Mouse (Mus musculus) lung, postnatal 0 days (tissue): ENCODE measurements at regions not wholly inside any gene's neighbourhood (a gene's known extent, or its start where the extent isn't known, plus 50 kb on each side); places are given as distances from the start of the nearest gene placed in this dataset.

Source experiments
- CTCF ChIP-seq: IDR thresholded peaks from 2 replicates; pipeline ENCODE4 v1.5.1; 2016; ENCODE audit warnings: antibody characterized with exemption, mild to moderate bottlenecking
- EP300 ChIP-seq: IDR thresholded peaks from 2 replicates; pipeline ENCODE4 v1.6.1; 2016; ENCODE audit warnings: antibody characterized with exemption, mild to moderate bottlenecking, control low read depth

DNA sequence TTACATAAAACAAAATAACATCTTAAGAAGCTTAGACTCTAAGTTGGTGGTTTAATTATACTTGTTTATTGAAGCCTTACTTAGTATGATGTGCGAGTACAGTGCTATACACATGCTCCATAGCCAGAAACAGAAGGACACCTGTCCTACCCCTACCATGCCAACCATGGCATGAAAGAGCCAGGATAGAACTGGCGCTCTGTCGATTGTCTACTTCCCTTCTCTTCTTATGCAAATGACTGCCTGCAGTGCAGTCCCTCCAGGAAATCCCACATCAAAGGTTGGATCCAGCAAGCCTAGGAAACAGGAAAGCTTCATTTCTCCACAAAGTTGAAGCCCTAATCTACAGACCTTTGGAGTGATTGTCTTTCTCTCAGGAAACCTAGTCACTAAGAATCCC is 181.8 kb upstream of the Astn2 start:
- TF ChIP-seq CTCF = no peak
- TF ChIP-seq EP300 = no peak
